Mouse (Mus musculus) thymus, adult 2 months (tissue): ENCODE results near the gene Iqgap2. TPM values are rescaled to one million over a fixed set of nuclear protein-coding genes. Genes with fewer than 3 reads are reported as not detected.

Experiments used
- DNase-seq: peaks from one replicate; pipeline ENCODE4 v3.0.0; 2021
- H3K27ac ChIP-seq: fragments of 200-500 bp; 2 replicates; pipeline ENCODE4 v1.5.1; 2012; ENCODE audit warnings: low read length, control low read depth; ENCODE audit not compliant: control insufficient read depth, insufficient read depth
- H3K27me3 ChIP-seq: fragments of 200-500 bp; 2 replicates; pipeline ENCODE4 v1.6.1; 2012; ENCODE audit warnings: mild to moderate bottlenecking, low read length, moderate library complexity, mixed read lengths; ENCODE audit not compliant: control insufficient read depth, insufficient read depth
- H3K36me3 ChIP-seq: fragments of 200-500 bp; 2 replicates; pipeline ENCODE4 v1.6.1; 2012; ENCODE audit warnings: mild to moderate bottlenecking, low read length, moderate library complexity; ENCODE audit not compliant: control insufficient read depth, insufficient read depth
- H3K4me1 ChIP-seq: fragments of 200-500 bp; replicated peaks from 2 replicates; pipeline ENCODE4 v1.6.1; 2012; ENCODE audit warnings: low read length; ENCODE audit not compliant: control insufficient read depth, insufficient read depth
- H3K4me3 ChIP-seq: fragments of 200-500 bp; 2 replicates; pipeline ENCODE4 v1.5.1; 2012; ENCODE audit warnings: mild to moderate bottlenecking, low read length, control low read depth, moderate library complexity; ENCODE audit not compliant: control insufficient read depth, insufficient read depth
- CTCF ChIP-seq: fragments of 200-500 bp; IDR thresholded peaks from 2 replicates; pipeline ENCODE4 v1.5.1; 2012; ENCODE audit warnings: mild to moderate bottlenecking, control low read depth, low read length, moderate library complexity, borderline replicate concordance; ENCODE audit not compliant: control insufficient read depth, poor library complexity, insufficient read depth; ENCODE audit errors: extremely low read depth
- POLR2A ChIP-seq: fragments of 200-500 bp; IDR thresholded peaks from 2 replicates; pipeline ENCODE4 v1.6.1; 2012; ENCODE audit warnings: mild to moderate bottlenecking, low read length, control low read depth, moderate library complexity; ENCODE audit not compliant: control insufficient read depth, poor library complexity, insufficient read depth; ENCODE audit errors: extremely low read depth
- WGBS: fragments of 180-500 bp; shearing (Covaris S2); methylation state at CpG from one replicate; pipeline ENCODE4 v1.1.7; 2018; 5-methylcytosine and 5-hydroxymethylcytosine counted together
- polyA plus RNA-seq: library from polyadenylated mRNA; depleted of rRNA; stranded (reverse); fragments of >200 nt; gene quantifications from 2 replicates; pipeline ENCODE4 v1.2.3, GENCODE M21; 2012

Gene Iqgap2
- polyA plus RNA-seq, 1 experiment, result 4.4 TPM

DNA sequence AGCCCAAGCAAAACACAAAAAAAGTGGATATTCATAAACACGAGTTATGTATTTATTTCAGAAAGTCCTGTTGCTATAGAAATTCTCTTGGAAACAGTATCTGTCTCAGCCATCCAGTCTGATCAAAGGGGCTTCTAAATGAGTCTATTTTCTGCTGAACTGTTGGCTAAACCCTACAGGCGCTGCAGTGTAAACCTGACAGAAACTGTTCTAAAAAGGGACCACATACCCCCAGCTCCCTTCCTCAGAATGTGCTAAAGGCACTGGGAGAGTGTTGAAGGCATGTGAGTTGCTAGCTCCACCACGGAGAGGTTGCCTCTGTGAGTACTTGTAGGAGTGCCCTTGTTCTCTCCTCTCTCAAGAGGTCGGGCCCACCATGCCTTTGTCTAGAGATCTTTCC is 19.7 kb downstream of the Iqgap2 start:
- TF ChIP-seq POLR2A (no peak), CTCF (no peak)
- no peak overlapping the region for H3K4me3 ChIP-seq
- H3K27ac ChIP-seq, result no peak overlapping the region
- peaks cover 20% of the 10 kb centered on the region for H3K4me1 ChIP-seq
- no peaks in the 10 kb centered on the region for H3K27me3 ChIP-seq
- 81% methylated on average over 4 of the region's 4 CpGs for WGBS
- DNase-seq, result no peak
- H3K36me3 ChIP-seq, result no peaks in the 10 kb centered on the region

DNA sequence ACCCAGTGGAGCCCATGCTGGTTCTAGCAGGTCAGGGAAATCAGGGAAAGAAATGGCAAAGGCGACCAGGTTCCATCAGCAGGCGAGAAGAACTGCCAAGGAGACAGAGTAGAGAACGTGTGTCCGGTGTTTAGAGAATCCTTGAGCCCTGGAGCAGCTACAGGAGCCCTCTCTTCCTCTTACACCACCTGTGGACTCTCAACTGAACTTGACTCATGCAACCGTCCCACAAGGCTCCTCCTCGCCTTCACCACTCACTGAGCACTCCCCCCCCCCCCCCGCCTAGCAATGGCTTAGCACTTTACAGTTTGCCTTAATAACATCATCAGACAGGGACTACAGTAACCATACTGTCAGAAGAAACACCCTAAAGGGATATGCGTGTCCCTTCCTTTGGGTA is 21.1 kb downstream of the Iqgap2 start:
- DNase-seq, result no peak
- Histone ChIP-seq H3K4me3 (no peak overlapping the region), H3K27ac (no peak overlapping the region), H3K27me3 (no peaks in the 10 kb centered on the region), H3K4me1 (peaks cover 20% of the 10 kb centered on the region), H3K36me3 (no peaks in the 10 kb centered on the region)
- no peak for TF ChIP-seq POLR2A
- TF ChIP-seq CTCF, result no peak
- 46% methylated on average over 8 of the region's 8 CpGs for WGBS

DNA sequence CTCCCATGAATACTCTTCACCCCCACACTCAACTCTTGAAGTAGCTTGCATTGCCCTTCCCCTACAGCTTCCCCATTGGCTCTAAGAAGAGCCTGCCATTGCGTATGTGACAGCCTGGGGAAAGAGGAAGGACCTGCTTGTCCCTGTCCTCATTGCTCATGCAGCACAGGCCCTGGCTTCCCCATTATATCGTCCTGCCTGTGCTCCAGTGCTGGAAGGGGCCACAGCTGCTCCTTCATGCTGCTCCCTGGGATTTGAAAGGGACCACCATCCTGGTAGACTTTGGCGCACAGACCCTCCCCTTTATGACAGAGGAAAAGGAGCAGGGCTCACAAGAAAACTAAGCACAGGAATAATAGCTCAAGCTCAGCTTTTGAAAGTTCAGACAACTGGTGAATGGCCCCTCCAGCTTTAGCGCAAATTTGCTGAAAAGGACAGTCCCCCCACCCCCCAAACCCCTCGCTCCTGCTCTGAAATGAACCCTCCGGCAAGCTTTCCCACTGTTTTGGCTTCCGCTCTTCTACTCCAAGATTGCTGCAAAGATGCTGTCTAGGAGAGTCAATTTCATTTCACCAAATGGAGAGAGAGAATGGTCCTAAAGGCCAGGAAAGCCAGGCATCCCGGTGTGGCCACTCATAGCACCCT is 22.7 kb downstream of the Iqgap2 start:
- no peaks in the 10 kb centered on the region for H3K27me3 ChIP-seq
- no peak for DNase-seq
- no peak overlapping the region for H3K4me3 ChIP-seq
- 83% methylated on average over 8 of the region's 8 CpGs for WGBS
- peaks cover 20% of the 10 kb centered on the region for H3K4me1 ChIP-seq
- TF ChIP-seq POLR2A, result no peak
- TF ChIP-seq CTCF, result no peak
- H3K27ac ChIP-seq, result no peak overlapping the region
- H3K36me3 ChIP-seq, result no peaks in the 10 kb centered on the region

DNA sequence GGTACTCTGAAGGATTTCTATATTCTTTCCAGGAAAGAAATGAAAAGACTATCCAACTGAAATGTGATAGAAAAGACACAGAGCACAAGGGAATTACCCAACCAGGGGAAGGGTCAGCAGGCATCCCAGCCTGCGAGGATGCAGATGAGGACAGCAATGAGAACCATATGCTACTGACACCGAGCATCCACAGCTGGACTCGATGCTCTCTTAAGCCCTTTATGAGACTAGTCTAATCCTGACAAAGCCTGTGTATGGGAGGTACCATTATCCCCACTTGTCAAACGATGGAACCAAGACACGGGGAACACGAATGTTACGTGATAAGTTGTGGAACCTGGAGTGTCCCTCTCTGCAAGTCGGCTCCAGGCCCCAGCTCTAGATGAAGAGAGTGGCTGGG is 29.5 kb downstream of the Iqgap2 start:
- no peak overlapping the region for H3K27ac ChIP-seq
- H3K4me1 ChIP-seq, result peaks cover 16% of the 10 kb centered on the region
- H3K4me3 ChIP-seq, result no peak overlapping the region
- no peaks in the 10 kb centered on the region for H3K36me3 ChIP-seq
- TF ChIP-seq CTCF (no peak), POLR2A (no peak)
- H3K27me3 ChIP-seq, result no peaks in the 10 kb centered on the region
- 95% methylated on average over 8 of the region's 8 CpGs for WGBS
- DNase-seq, result no peak

DNA sequence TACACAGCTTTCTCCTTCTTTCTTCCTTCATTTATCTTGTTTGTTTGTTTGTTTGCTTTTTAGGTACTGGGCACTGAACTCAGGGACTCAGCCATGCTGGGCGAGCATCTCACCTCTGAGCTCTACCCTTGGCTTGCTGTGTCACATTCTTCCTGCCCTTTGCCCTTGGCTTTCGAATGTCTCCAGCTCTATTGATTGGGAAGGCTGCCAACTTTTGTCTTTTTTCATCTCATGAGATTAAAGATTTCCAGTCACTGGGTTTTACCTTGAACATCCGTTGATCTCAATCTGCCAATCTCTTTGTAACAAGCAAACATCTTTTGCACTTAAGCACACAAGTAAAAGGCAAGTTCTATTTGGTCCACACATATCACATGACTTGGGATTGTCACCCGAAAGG is 32.5 kb downstream of the Iqgap2 start:
- WGBS, result 41% methylated on average over 4 of the region's 4 CpGs

DNA sequence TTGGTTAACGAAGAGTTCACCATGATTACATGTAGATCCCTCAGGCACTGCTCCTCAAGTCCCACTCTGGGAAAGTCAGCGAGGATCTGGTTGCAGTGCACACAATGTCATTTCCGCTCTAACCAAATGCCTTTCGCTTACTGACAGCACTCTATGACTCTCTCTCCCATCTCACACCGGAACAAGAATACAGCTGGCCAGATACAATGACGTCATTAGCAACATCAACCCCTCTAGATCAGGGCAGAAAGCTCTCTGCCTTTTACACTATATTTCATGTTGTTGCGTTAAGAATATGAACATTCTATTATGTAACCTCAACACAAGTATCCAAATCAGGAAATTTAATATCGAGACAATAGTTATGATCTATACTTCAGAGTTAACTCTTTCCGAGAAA is 32.9 kb downstream of the Iqgap2 start:
- DNase-seq, result no peak
- no peak overlapping the region for H3K27ac ChIP-seq
- WGBS, result 95% methylated on average over 9 of the region's 9 CpGs
- H3K36me3 ChIP-seq, result no peaks in the 10 kb centered on the region
- H3K4me1 ChIP-seq, result peaks cover 16% of the 10 kb centered on the region
- H3K27me3 ChIP-seq, result no peaks in the 10 kb centered on the region
- TF ChIP-seq POLR2A (no peak), CTCF (no peak)
- H3K4me3 ChIP-seq, result no peak overlapping the region

More for the DNA sequence above, 32.5 kb downstream of the Iqgap2 start:
- H3K4me3 ChIP-seq, result no peak overlapping the region
- peaks cover 16% of the 10 kb centered on the region for H3K4me1 ChIP-seq
- no peaks in the 10 kb centered on the region for H3K27me3 ChIP-seq
- no peak overlapping the region for H3K27ac ChIP-seq
- TF ChIP-seq CTCF (no peak), POLR2A (no peak)
- no peak for DNase-seq
- no peaks in the 10 kb centered on the region for H3K36me3 ChIP-seq

DNA sequence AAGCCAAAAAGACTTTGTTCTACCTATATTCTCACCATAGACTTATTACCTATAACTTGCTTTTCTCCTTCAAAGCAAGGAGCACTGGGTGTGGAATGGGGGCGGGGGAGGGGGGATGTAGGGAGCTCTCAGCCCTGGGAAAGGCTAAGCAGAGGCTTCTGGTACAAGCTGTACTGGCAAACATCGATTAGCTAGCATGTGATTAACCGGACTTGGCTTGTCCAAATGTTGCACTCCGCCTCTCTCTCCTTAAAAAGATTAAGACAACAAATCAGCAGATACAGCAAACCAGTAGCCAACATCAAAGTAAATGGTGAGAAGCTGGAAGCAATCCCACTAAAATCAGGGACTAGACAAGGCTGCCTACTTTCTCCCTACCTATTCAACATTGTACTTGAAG is 36.2 kb downstream of the Iqgap2 start:
- 95% methylated on average over 4 of the region's 4 CpGs for WGBS
- TF ChIP-seq POLR2A (no peak), CTCF (no peak)
- no peak overlapping the region for H3K27ac ChIP-seq
- H3K27me3 ChIP-seq, result no peaks in the 10 kb centered on the region
- no peak for DNase-seq
- no peak overlapping the region for H3K4me3 ChIP-seq
- H3K36me3 ChIP-seq, result no peaks in the 10 kb centered on the region
- peaks cover 9% of the 10 kb centered on the region for H3K4me1 ChIP-seq
